Mouse (Mus musculus): Measurements from ENCODE around the gene Gm20458.

The Gm20458 gene

DNA sequence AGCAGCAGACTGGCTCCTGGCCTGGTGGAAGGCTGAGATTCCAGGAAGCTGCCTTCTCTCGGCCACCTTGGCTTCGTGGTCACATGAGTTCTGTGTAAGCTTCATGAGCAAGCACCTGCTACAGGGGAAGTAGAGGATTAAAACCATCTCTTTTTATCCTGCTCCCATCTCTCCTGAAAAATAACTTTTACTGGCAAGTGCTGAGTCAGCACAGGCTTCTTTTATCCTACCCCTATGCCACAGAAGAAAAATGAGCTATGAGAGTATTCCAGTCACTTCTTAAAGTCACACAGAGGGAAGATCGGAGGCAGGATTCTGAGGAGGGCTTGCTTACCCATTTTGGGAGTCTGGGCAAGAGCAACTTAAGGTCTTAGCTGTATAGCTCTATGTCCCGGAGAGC lies 76.2 kb downstream of the Gm20458 start:
- DNase-seq (ENCODE audit: low read depth, low spot score): no peak

All from c-Kit-negative CD71-positive TER-119-positive erythroid progenitor cells, embryonic 14.5 days (primary cell).